Comparison of ENCODE assay signal across 8 mouse cellular contexts in the genomic region with DNA sequence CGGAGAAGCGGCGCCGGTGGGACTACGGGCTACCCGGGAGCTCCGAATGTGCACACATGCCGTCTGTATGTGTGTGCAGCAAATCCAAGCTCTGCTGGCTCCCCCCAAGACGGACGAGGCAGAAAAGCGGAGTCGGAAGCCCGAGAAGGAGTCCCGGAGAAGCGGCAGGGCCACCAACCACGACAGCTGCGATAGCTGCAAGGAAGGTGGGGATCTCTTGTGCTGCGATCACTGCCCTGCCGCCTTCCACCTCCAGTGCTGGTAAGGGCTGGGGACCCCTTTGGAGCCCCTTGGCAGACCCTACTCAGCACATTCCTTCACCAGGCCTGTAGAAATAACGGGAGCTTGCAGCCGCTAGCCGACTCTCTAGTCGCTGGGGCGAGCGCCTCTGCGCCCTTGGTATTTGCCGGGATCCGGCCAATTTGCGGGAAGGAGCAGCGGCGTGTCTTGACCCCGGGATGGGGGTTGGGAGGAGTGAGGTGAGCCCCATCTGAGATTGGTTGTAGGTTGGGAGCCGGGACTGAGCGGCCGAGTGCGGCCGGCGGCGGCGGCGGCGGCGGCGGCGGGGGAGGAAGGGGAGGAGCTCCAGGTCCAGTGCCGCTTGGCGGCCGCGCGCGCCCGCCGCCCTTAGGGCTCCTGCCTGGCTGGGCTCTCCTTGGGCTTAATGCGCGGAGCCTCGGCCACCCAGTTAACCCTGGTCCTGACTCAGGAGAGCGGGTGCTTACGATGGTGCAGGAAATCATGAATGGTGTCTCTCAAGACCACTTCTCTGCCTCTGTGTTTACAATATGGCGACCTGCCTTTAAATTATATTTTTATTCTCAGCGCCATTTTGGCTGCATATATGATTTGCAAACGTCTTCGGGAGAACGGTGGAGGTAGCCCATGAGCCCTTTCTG. TPM values are rescaled to one million over a fixed set of nuclear protein-coding genes. Genes with fewer than 3 reads are reported as not detected.
DNase-seq lines count a peak whose midpoint lies in the region; ATAC-seq lines count a peak whose summit lies in the region.

No protein-coding gene starts in this region.

- H3K9me3 ChIP-seq in hindbrain, embryonic 16.5 days (ENCODE audit: control insufficient read depth, low read length): no peaks in the 10 kb centered on the region

- H3K4me2 ChIP-seq in hindbrain, embryonic 16.5 days (ENCODE audit: low read length): peak overlapping the region; percentile 82

- no peak for ATAC-seq in hindbrain, embryonic 16.5 days

- peak; percentile 69 for DNase-seq in R1 (ENCODE audit: low read depth, low spot score)
- DNase-seq in cerebellum, adult 9-10 months: peak; percentile 77
- DNase-seq in frontal cortex, postnatal 36 days (ENCODE audit: low spot score in 2 of 2): peak; percentile 58 to 70
- DNase-seq in left cerebral cortex, adult 18-20 months (ENCODE audit: low spot score in 2 of 2): peak; percentile 48 to 68
- DNase-seq in right cerebral cortex, postnatal 36 days (ENCODE audit: low spot score in 2 of 2): peak; percentile 29 to 38
- DNase-seq in yolk sac, embryonic 10.5 days (ENCODE audit: low spot score): peak; percentile 83

- peaks cover 60% of the 10 kb centered on the region for H3K79me2 ChIP-seq in macrophage (ENCODE audit: inconsistent target)

- peaks cover 5% of the 10 kb centered on the region; the same call in 1 of the 2 replicates for H3K36me3 ChIP-seq in hindbrain, embryonic 16.5 days (ENCODE audit: control insufficient read depth, insufficient read depth, low read length)
- peaks cover 12% of the 10 kb centered on the region; the same call in 1 of the 2 replicates for H3K36me3 ChIP-seq in macrophage (ENCODE audit: inconsistent target)

- H3K27ac ChIP-seq in hindbrain, embryonic 16.5 days (ENCODE audit: low read depth, low read length): peak overlapping the region; percentile 98
- peak overlapping the region; percentile 89 for H3K27ac ChIP-seq in macrophage

- 1% methylated on average over 43 of the region's 63 CpGs for WGBS in hindbrain, embryonic 16.5 days
- under 1% methylated on average over 55 of the region's 63 CpGs for WGBS in macrophage (ENCODE audit: missing documents)

- no peaks in the 10 kb centered on the region for H3K27me3 ChIP-seq in hindbrain, embryonic 16.5 days (replicated peaks; ENCODE audit: control insufficient read depth, insufficient read depth, low read length)

- H3K9ac ChIP-seq in hindbrain, embryonic 16.5 days (ENCODE audit: low read depth, low read length): peak overlapping the region; percentile 94

- peak overlapping the region; percentile 92 for H3K4me3 ChIP-seq in hindbrain, embryonic 16.5 days (ENCODE audit: low read length)
- peak overlapping the region; percentile 98 for H3K4me3 ChIP-seq in macrophage (ENCODE audit: inconsistent target)

- H3K4me1 ChIP-seq in hindbrain, embryonic 16.5 days (ENCODE audit: control insufficient read depth, insufficient read depth, low read depth, low read length): peaks cover 16% of the 10 kb centered on the region

RNA-seq across cellular contexts. Expression of a gene that starts 1.6 kb away (rescaled TPM):
- polyA plus RNA-seq in hindbrain, embryonic 16.5 days (2015; fragmentation: Nextera tagmentation; extraction: Ambion mirVana): 11.8 and 12.5 TPM in 2 replicates
- total RNA-seq in left cerebral cortex, adult 18-20 months (2021): 10 to 100 TPM; 51.6 to 54.0 TPM
- 100 to 1,000 TPM in 19 of 26 experiments, 10 to 100 TPM in 7; 44.2 to 268 (median 161) TPM for total RNA-seq in macrophage (2018; cell fraction: chromatin; rRNA removed)
- total RNA-seq in macrophage (2018; cell fraction: cytosol; rRNA removed): 10 to 100 TPM in 24 of 26 experiments, 1 to 10 TPM in 2; 8.8 to 48.0 (median 30.4) TPM
- total RNA-seq in macrophage (2018; cell fraction: nucleus; rRNA removed): 100 to 1,000 TPM in 14 of 26 experiments, 10 to 100 TPM in 12; 25.7 to 135 (median 107) TPM
- 22.0 to 26.4 TPM (median 26.0 TPM) in 3 replicates for polyA plus RNA-seq in macrophage (2018)

RNA-seq across cellular contexts. Expression of a gene that starts 47.9 kb away (rescaled TPM):
- polyA plus RNA-seq in hindbrain, embryonic 16.5 days (2015; fragmentation: Nextera tagmentation; extraction: Ambion mirVana): 49.2 and 54.5 TPM in 2 replicates
- total RNA-seq in left cerebral cortex, adult 18-20 months (2021): 1 to 10 TPM; 5.1 to 6.9 TPM
- 1 to 10 TPM in 8 of 26 experiments, under 1 TPM in 8, not detected in 10; 0.60 to 1.3 (median 0.99) TPM for total RNA-seq in macrophage (2018; cell fraction: chromatin; rRNA removed)
- total RNA-seq in macrophage (2018; cell fraction: cytosol; rRNA removed): 1 to 10 TPM in 18 of 26 experiments, under 1 TPM in 8; 0.53 to 1.8 (median 1.3) TPM
- 1 to 10 TPM in 17 of 26 experiments, under 1 TPM in 8, not detected in 1; 0.52 to 9.5 (median 1.2) TPM for total RNA-seq in macrophage (2018; cell fraction: nucleus; rRNA removed)
- polyA plus RNA-seq in macrophage (2018): 0.70 to 7.4 TPM (median 1.6 TPM) in 3 replicates

RNA-seq across cellular contexts. Expression of a gene that starts 53.5 kb away (rescaled TPM):
- 124 and 126 TPM in 2 replicates for polyA plus RNA-seq in hindbrain, embryonic 16.5 days (2015; fragmentation: Nextera tagmentation; extraction: Ambion mirVana)
- total RNA-seq in left cerebral cortex, adult 18-20 months (2021): 10 to 100 TPM; 93.0 to 93.2 TPM
- 10 to 100 TPM in 23 of 26 experiments, 1 to 10 TPM in 3; 5.1 to 51.8 (median 23.2) TPM for total RNA-seq in macrophage (2018; cell fraction: chromatin; rRNA removed)
- total RNA-seq in macrophage (2018; cell fraction: cytosol; rRNA removed): 10 to 100 TPM; 36.4 to 58.5 (median 45.7) TPM
- 10 to 100 TPM; 14.3 to 50.3 (median 29.7) TPM for total RNA-seq in macrophage (2018; cell fraction: nucleus; rRNA removed)
- polyA plus RNA-seq in macrophage (2018): 38.5 to 68.4 TPM (median 40.1 TPM) in 3 replicates

RNA-seq across cellular contexts. Expression of a gene that starts 53.6 kb away (rescaled TPM):
- 132 and 156 TPM in 2 replicates for polyA plus RNA-seq in hindbrain, embryonic 16.5 days (2015; fragmentation: Nextera tagmentation; extraction: Ambion mirVana)
- total RNA-seq in left cerebral cortex, adult 18-20 months (2021): 100 to 1,000 TPM; 145 to 154 TPM
- total RNA-seq in macrophage (2018; cell fraction: chromatin; rRNA removed): not detected
- not detected for total RNA-seq in macrophage (2018; cell fraction: cytosol; rRNA removed)
- not detected for total RNA-seq in macrophage (2018; cell fraction: nucleus; rRNA removed)
- not detected in 3 replicates for polyA plus RNA-seq in macrophage (2018)
